Mouse (Mus musculus) stomach, embryonic 14.5 days (tissue): ENCODE data around the gene Map4k3. TPM values are rescaled to one million over a fixed set of nuclear protein-coding genes. Genes with fewer than 3 reads are reported as not detected.

Experiments
- ATAC-seq: fragments of 200-750 bp; cut with Nextera tagmentation; 2 replicates; pipeline ENCODE4 v1.8.0; 2017; ENCODE audit warnings: low read depth, moderate TSS enrichment; ENCODE audit not compliant: insufficient number of reproducible peaks, insufficient read depth, low FRiP score
- H3K27ac ChIP-seq: fragments of 300-500 bp; sonication (generic); 2 replicates; pipeline ENCODE4 v1.5.1; 2014; ENCODE audit warnings: mild to moderate bottlenecking, low read length, moderate library complexity, mixed read lengths
- H3K27me3 ChIP-seq: fragments of 300-500 bp; sonication (generic); 2 replicates; pipeline ENCODE4 v1.6.1; 2014; ENCODE audit warnings: low read length, control low read depth, mixed read lengths; ENCODE audit not compliant: control insufficient read depth, insufficient read depth
- H3K36me3 ChIP-seq: fragments of 300-500 bp; sonication (generic); 2 replicates; pipeline ENCODE4 v1.6.1; 2014; ENCODE audit warnings: mild to moderate bottlenecking, control low read depth, low read length, moderate library complexity, mixed read lengths; ENCODE audit not compliant: control insufficient read depth, insufficient read depth
- H3K4me1 ChIP-seq: fragments of 300-500 bp; sonication (generic); 2 replicates; pipeline ENCODE4 v1.6.1; 2014; ENCODE audit warnings: low read length, control low read depth, mixed read lengths; ENCODE audit not compliant: control insufficient read depth, insufficient read depth
- H3K4me2 ChIP-seq: fragments of 300-500 bp; sonication (generic); replicated peaks from 2 replicates; pipeline ENCODE4 v1.6.1; 2014; ENCODE audit warnings: low read depth, low read length, control low read depth
- H3K4me3 ChIP-seq: fragments of 300-500 bp; sonication (generic); 2 replicates; pipeline ENCODE4 v1.5.1; 2014; ENCODE audit warnings: low read depth, low read length, control low read depth
- H3K9ac ChIP-seq: fragments of 300-500 bp; sonication (generic); replicated peaks from 2 replicates; pipeline ENCODE4 v1.6.1; 2014; ENCODE audit warnings: low read depth, mild to moderate bottlenecking, control low read depth, low read length, moderate library complexity, mixed read lengths
- H3K9me3 ChIP-seq: fragments of 300-500 bp; sonication (generic); 2 replicates; pipeline ENCODE4 v1.6.1; 2016; ENCODE audit warnings: low read depth, low read length, control low read depth; ENCODE audit not compliant: control insufficient read depth
- WGBS: fragments of 180-500 bp; shearing (Covaris S2); extraction: QIAGEN DNeasy Blood & Tissue Kit; methylation state at CpG from one replicate; pipeline ENCODE4 v1.1.7; 2014; 5-methylcytosine and 5-hydroxymethylcytosine counted together
- polyA plus RNA-seq: library from polyadenylated mRNA; unstranded; fragments of >200 nt; fragmentation: Nextera tagmentation; extraction: Ambion mirVana; gene quantifications from 2 replicates; pipeline ENCODE4 v1.2.1, GENCODE M21; 2014

Map4k3 gene
- polyA plus RNA-seq, 1 experiment from 2014 or later = 39.5 TPM

DNA sequence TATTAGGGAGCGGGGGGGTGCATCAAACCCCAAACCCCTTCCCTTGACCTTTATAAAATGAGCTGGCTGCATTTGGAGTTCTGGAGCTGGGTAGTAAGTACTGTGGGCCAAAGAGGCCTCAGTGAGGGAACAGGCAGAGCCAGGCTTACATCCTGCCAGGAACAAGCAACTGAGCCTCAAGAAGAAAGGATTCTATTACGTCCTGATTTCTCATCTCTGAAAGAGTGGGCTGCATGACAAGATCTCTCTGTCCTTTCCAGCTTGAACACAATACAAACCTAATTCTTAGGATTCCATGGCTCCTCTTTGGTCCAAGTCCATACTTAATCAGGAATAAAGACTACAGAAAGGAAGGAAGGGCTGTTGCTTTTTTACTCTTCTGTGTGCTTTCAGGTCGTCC lies 66.4 kb downstream of the Map4k3 start:
- no peak for ATAC-seq
- 74% methylated on average over 3 of the region's 3 CpGs for WGBS

DNA sequence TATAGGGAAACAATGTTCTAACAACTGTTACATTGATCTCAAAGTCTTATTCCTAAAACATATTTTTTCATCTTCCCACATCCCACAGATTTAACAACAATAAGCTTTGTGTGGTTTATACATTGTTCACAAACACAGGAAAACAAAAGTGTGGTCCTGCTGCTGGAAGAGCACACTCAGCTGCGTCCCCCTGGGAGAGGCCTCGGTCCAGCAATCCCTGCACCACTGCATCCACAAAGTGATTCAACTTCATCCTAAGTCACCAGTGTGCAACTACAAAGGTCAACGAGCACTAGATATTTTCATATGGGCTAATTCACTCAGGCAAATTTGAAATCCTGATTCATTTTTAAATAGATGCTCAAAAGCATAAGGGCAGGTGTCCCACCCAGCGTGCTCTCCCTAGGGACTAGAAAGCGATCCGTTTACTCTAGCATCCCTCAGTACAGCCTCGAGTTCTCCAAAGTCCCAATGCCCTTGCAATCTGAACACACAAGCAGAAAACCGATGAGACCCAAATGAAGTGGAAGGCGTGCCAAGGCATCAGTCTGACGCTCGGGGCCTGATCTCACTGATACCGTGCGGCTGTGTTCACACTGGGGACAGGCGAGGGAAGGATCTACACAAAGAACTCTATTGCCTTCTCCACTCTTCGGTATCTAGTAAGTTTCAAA lies 67.4 kb downstream of the Map4k3 start:
- WGBS = 88% methylated on average over 15 of the region's 15 CpGs
- ATAC-seq = no peak
- H3K36me3 ChIP-seq = no peaks in the 10 kb centered on the region

More for the DNA sequence above, 66.4 kb downstream of the Map4k3 start:
- Histone ChIP-seq H3K4me3 (no peak overlapping the region), H3K27ac (no peak overlapping the region), H3K27me3 (no peaks in the 10 kb centered on the region), H3K9me3 (no peaks in the 10 kb centered on the region), H3K9ac (no peak overlapping the region), H3K4me1 (no peaks in the 10 kb centered on the region), H3K4me2 (no peak overlapping the region), H3K36me3 (no peaks in the 10 kb centered on the region)

DNA sequence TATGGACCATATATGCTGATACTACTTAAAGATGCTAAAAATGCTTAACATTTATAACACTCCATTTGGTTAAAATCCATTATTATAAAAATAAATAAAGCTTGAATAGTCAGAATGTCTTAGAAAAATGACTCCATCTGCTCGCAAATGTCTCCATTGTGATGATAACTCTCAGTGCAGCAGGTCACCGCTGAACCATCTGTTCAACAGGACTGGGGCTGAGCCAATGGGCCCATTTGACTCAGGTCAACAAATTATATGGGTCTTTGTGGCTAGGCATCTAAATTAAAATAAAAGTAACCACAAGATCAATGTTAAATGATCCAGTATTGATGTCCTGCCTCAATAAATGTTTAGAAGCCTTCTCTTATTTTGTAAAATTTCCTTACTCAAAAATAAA lies 68.1 kb downstream of the Map4k3 start:
- WGBS = 85% methylated on average over 2 of the region's 2 CpGs
- ATAC-seq = no peak
- no peak overlapping the region for H3K4me2 ChIP-seq
- H3K4me1 ChIP-seq = 0 out of 2 replicates have a peak, but pooled peaks cover 5% of the 10 kb centered on the region
- H3K9me3 ChIP-seq = no peaks in the 10 kb centered on the region
- no peak overlapping the region for H3K9ac ChIP-seq
- no peak overlapping the region for H3K4me3 ChIP-seq
- no peak overlapping the region for H3K27ac ChIP-seq
- no peaks in the 10 kb centered on the region for H3K27me3 ChIP-seq
- peaks cover 2% of the 10 kb centered on the region; the same call in 1 of the 2 replicates for H3K36me3 ChIP-seq

More for the DNA sequence above, 67.4 kb downstream of the Map4k3 start:
- no peak overlapping the region for H3K4me3 ChIP-seq
- no peaks in the 10 kb centered on the region for H3K9me3 ChIP-seq
- no peak overlapping the region for H3K9ac ChIP-seq
- H3K27me3 ChIP-seq = no peaks in the 10 kb centered on the region
- 0 out of 2 replicates have a peak, but pooled peaks cover under 1% of the 10 kb centered on the region for H3K4me1 ChIP-seq
- no peak overlapping the region for H3K4me2 ChIP-seq
- H3K27ac ChIP-seq = no peak overlapping the region

DNA sequence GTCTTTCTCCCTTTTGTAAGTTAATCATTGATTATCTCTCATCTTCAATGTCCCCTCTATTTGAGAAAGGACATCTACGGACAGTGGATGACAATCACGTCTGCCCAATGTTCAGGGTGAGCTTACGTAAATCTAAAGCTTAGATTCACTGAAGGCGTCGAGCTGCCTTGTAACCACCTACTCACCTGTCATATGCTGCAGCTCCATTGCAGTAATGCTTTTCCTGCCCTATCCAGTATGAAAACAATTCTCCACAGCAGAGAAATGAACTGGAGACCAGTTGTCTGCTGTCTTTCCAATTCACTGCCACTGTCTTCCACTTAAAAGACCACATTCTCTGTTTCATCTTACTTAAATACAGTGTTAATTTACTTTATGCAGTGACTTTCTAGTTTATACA lies 68.5 kb downstream of the Map4k3 start:
- ATAC-seq = no peak
- no peaks in the 10 kb centered on the region for H3K27me3 ChIP-seq
- H3K4me1 ChIP-seq = 0 out of 2 replicates have a peak, but pooled peaks cover 5% of the 10 kb centered on the region
- H3K4me3 ChIP-seq = no peak overlapping the region
- H3K27ac ChIP-seq = no peak overlapping the region
- no peak overlapping the region for H3K4me2 ChIP-seq
- WGBS = 87% methylated on average over 5 of the region's 5 CpGs
- H3K9me3 ChIP-seq = no peaks in the 10 kb centered on the region
- H3K9ac ChIP-seq = no peak overlapping the region
- peaks cover 6% of the 10 kb centered on the region for H3K36me3 ChIP-seq

DNA sequence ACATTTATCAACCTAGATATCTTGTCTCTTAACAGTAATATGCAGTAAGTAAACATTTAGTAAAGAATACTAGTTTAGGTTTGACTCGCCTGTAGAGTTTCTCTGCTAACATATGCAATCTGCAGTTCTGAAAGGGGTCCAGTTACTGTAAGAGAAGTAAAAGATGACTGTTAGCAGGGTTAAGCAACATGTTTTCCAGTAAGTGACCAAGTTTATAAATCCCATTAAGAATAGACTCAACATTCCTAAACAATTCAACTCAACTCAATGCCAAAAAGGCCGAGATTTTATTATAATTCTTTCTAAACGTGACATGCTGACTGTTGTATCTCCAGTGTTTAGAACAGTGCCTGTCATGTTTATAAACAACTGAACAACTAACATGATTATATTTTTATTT lies 74.0 kb downstream of the Map4k3 start:
- no peaks in the 10 kb centered on the region for H3K9me3 ChIP-seq
- no peak for ATAC-seq
- H3K27ac ChIP-seq = no peak overlapping the region
- no peak overlapping the region for H3K4me2 ChIP-seq
- no peaks in the 10 kb centered on the region for H3K27me3 ChIP-seq
- 0 out of 2 replicates have a peak, but pooled peaks cover 5% of the 10 kb centered on the region for H3K4me1 ChIP-seq
- peaks cover 11% of the 10 kb centered on the region for H3K36me3 ChIP-seq
- H3K4me3 ChIP-seq = no peak overlapping the region
- H3K9ac ChIP-seq = no peak overlapping the region
- 57% methylated on average over 3 of the region's 3 CpGs for WGBS

DNA sequence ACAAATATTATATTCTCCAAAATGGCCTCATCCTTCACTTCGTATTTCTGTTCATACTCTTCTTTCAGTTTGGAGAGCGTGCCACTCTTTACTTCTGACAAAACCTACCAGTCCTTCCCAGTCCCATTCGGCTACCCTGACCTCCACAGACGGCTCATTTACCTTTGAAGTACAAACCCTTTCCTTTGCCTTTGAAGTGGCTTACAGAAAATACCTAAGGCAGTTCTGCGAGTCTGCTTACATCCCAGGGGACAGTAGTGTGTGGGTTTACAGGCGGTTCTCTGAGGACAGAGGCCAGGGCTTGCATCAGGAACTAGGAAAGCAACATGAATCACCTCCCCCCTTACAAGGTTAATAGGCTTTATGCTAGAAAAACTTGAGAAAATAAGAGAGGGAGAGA lies 75.5 kb downstream of the Map4k3 start:
- no peak for ATAC-seq
- H3K27me3 ChIP-seq = no peaks in the 10 kb centered on the region
- H3K36me3 ChIP-seq = peaks cover 18% of the 10 kb centered on the region
- no peak overlapping the region for H3K4me3 ChIP-seq
- H3K27ac ChIP-seq = no peak overlapping the region
- H3K9ac ChIP-seq = no peak overlapping the region
- H3K4me1 ChIP-seq = 0 out of 2 replicates have a peak, but pooled peaks cover 5% of the 10 kb centered on the region
- no peak overlapping the region for H3K4me2 ChIP-seq
- H3K9me3 ChIP-seq = no peaks in the 10 kb centered on the region
- 68% methylated on average over 6 of the region's 6 CpGs for WGBS

DNA sequence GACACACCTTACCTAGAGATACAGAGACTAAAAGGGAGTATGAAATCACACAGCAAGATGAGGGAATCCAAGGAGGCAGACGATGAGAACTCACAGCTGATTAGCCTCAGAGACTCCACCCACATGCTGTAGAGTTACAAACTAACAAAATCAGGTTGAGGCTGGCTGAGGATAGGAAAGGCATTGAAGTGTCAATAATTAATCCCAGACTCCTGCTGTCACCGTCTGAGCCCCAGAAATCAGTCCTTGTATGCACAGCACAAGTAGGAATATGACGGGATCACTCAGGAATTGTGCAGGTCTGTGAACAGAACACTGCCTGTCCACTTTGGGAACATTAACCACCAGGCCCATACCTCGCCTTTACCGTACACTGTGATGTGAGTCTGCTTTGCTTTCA lies 81.4 kb downstream of the Map4k3 start:
- H3K36me3 ChIP-seq = peaks cover 37% of the 10 kb centered on the region
- H3K4me2 ChIP-seq = no peak overlapping the region
- H3K9me3 ChIP-seq = no peaks in the 10 kb centered on the region
- 73% methylated on average over 5 of the region's 5 CpGs for WGBS
- H3K27ac ChIP-seq = no peak overlapping the region
- no peak for ATAC-seq
- H3K4me3 ChIP-seq = no peak overlapping the region
- no peaks in the 10 kb centered on the region for H3K4me1 ChIP-seq
- no peak overlapping the region for H3K9ac ChIP-seq
- no peaks in the 10 kb centered on the region for H3K27me3 ChIP-seq

DNA sequence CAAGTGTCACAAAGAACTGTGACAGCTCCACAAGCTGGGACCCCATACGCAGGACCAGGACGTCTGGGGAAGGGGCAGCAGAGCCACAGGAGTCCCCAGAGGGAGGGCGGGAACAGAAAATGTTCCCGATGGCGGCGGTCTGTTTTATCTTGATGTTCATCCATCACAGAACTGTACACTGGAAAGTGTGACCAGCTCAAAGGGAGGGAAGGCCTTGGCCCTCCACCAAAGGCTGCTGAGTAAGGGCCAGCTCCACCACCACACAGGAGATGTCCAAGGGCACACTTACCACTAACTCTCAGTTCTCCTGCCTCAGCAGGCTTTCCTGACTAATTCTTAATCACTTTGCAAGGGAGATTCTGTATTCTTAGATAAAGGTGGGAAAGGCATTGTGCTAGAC lies 82.2 kb downstream of the Map4k3 start:
- Histone ChIP-seq H3K36me3 (peaks cover 43% of the 10 kb centered on the region), H3K27ac (no peak overlapping the region), H3K9me3 (no peaks in the 10 kb centered on the region), H3K4me2 (no peak overlapping the region), H3K9ac (no peak overlapping the region), H3K27me3 (no peaks in the 10 kb centered on the region), H3K4me3 (no peak overlapping the region), H3K4me1 (no peaks in the 10 kb centered on the region)
- 49% methylated on average over 6 of the region's 6 CpGs for WGBS
- no peak for ATAC-seq

DNA sequence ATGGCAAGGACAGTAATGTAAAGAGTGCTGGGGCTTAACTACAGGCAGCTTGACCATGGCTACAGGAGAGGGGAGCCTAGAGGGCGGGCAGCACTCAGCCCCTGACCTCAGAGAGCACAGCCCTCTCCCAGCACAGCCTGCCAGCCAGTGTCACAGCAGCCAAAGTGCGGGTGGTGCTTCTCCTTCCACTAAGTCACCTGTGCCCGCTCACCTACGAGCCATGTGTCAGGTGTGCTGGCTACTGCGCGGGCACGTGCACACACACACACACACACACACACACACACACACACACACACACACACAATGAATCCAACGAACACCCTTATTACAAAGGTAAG lies 82.6 kb downstream of the Map4k3 start:
- Histone ChIP-seq H3K27ac (no peak overlapping the region), H3K27me3 (no peaks in the 10 kb centered on the region), H3K36me3 (peaks cover 44% of the 10 kb centered on the region), H3K4me3 (no peak overlapping the region), H3K9me3 (no peaks in the 10 kb centered on the region), H3K4me1 (no peaks in the 10 kb centered on the region), H3K9ac (no peak overlapping the region), H3K4me2 (no peak overlapping the region)
- no peak for ATAC-seq
- WGBS = 92% methylated on average over 8 of the region's 8 CpGs
